Mouse (Mus musculus) skeletal muscle tissue, adult 2 months (tissue): ENCODE measurements around the gene Prom2.

ENCODE experiments used
- DNase-seq: peaks from one replicate; pipeline ENCODE4 v3.0.0-alpha.2; 2012; ENCODE audit warnings: low read depth, low spot score

Prom2 gene

DNA sequence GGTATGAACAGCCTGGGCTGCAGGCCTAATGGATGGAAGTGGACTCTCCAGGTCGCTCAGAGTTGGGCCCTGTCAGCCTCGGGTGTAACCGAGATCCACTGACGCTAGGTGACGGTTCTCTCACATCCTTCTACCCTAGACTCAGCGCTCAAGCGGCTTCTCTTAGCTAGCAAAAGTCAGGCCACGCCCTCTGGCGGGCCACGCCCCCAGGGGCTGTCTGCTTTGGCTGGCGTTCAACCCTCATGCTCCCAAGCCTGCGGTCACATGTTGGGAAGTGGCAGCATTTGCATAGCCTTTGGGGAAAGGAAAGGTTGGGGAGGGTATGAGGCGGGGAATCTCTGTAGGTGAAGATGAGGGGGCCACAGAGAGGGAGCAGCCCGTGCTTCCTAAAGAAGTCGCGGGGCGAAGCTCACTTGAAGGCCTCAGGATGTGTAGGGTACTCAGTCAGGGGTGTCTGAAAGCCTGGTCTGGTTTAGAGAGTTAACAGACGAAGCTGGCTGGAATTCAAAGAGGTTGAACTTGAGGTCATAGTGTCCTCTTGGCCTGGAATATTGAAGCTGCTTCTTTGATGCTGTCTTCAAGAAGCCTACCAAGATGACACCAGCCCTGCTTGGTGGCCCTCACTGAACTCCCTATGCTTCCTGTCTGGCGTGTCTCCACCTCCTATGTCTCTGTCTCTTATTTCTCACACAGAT lies 56.6 kb downstream of the Prom2 start:
- DNase-seq = peak; percentile 38

DNA sequence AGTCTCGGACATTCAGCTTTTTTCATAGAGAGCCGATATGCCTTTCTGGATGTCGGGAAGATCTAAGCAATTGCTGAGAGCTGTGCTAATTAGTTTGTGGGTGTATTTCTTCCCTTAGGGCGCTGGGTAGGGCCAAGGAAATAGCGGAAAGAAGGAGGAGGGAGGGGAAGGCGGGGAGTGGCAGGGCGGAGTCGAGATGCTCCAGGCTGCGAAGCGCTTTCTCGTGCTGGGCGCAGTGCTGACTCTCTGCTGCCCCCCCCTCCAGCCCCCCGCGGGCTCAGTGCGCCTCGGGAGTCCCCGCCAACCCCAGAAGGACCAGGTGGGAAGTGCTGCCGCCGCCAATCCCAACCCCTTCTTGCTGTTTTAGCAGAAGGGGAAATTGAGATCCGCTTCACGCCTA lies 58.3 kb downstream of the Prom2 start:
- no peak for DNase-seq

DNA sequence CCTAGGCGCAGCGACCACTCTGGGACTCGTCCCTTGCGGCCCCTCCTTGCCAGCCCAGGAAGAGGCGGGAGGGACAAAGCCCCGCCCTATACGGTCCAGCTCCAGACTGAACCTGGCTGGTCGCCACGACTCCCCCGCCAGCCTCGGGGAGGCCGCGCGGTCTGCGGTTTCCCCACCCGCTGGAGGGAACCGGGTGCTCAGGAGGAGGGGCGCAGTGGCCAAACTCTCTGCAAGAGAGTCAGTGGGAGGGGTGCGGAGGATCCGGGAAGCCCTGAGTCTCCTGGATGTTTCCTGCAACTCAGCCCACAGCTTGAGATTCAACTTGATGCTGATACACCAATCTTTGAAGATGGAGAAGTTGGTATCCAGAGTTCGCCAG lies 58.7 kb downstream of the Prom2 start:
- DNase-seq = peak; percentile 43

DNA sequence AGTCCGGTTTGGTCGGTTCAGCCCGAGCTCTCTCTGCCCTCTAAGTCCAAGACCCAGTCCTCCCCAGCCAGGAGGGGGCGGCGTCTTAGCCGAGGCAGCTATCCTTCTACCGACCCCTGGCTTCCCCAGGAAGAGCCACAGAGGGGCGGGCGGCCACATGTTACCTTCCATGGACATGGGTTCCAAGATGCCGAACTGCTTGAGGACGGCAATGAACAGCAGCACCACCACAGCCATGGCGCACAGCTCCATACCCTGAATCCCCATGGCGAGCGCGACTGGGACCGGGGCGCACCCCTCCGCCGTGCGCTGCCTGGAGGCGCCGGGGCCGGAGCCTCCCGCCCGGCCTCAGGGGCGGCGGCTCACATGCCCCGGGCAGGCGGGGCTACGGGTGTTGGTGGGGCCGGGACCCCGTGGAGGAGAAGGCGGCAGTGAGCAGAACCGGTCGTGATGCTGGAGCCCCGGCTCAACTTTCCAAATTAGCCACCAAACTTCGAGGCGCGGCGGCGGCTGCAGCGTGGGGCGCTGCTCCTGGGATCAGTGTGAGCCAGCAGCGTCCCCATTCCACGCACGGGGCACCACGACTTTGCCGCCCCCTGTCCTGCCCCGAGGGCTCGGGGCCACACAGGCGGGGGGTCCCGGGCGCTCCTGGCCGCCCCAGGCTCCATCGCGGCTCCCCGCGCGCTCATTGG lies 59.3 kb downstream of the Prom2 start:
- DNase-seq = no peak

DNA sequence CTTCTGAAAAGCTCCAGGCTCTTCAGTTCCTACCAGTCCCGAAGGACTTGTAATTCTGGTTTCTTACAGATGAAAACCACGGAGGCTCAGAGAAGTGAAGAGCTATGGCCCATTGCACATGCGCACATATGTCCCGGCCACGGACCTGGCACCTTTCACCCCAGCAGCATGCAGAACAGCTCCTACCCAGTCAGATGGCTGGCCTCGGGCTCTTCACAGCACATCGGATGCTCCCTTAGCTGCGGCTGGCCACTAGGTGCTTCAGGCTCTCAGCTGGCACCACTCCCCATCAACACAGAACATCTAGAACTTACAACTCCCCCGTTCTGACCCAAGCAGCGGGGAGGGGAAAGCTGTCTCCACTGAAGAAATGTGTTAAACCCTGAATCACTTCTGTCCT lies 61.5 kb downstream of the Prom2 start:
- DNase-seq = no peak

DNA sequence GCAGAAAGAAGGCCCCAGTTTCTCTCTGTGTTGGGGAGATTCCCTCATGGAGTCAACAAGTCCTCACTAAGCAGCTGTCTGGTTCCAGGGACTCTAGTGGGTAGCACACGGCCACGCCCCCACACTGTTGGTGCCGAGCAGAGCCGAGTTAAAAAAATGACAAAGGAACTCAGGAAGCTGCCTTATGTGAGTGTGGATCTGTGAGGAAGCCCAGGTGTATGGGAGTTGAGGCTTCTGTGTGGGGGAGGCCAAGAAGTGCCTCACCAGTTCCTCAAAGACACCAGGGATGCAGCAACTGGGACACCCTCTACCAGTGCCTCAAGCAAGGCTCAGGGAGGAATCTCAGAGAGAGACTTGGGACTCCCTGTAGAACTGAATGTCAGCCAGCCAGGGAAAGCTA lies 62.1 kb downstream of the Prom2 start:
- DNase-seq = no peak
